Mouse (Mus musculus) frontal cortex, postnatal 14 days (tissue): ENCODE results near the gene Irf2bp2.

Source experiments
- DNase-seq, 2 experiments: peaks; one replicate each; pipeline ENCODE4 v3.0.0; 2022; ENCODE audit warnings: low spot score in 2 of 2

Gene Irf2bp2

GRCm38 (mm10) chr8:126586599-126587577 is 6.9 kb downstream of the Irf2bp2 start:
- DNase-seq: no peak

GRCm38 (mm10) chr8:126586101-126586500 is 7.7 kb downstream of the Irf2bp2 start:
- no peak for DNase-seq

- no peak for DNase-seq
Observed at GRCm38 (mm10) chr8:126585561-126586031, 8.2 kb downstream of the Irf2bp2 start.

- DNase-seq: no peak
Observed at GRCm38 (mm10) chr8:126584844-126585231, 8.9 kb downstream of the Irf2bp2 start.

GRCm38 (mm10) chr8:126583971-126584843 is 9.6 kb downstream of the Irf2bp2 start:
- peak; percentile 58 to 64 for DNase-seq

GRCm38 (mm10) chr8:126583534-126583933 is 10.3 kb downstream of the Irf2bp2 start:
- DNase-seq: no peak

GRCm38 (mm10) chr8:126583018-126583417 is 10.8 kb downstream of the Irf2bp2 start:
- no peak for DNase-seq

- DNase-seq: peak in 1 of 2 experiments; percentile 42
Observed at GRCm38 (mm10) chr8:126582509-126582908, 11.3 kb downstream of the Irf2bp2 start.

- DNase-seq: no peak
Observed at GRCm38 (mm10) chr8:126581662-126582061, 12.1 kb downstream of the Irf2bp2 start.

GRCm38 (mm10) chr8:126580826-126581225 is 13.0 kb downstream of the Irf2bp2 start:
- DNase-seq: no peak

- no peak for DNase-seq
Observed at GRCm38 (mm10) chr8:126580086-126580485, 13.7 kb downstream of the Irf2bp2 start.

GRCm38 (mm10) chr8:126578641-126579040 is 15.1 kb downstream of the Irf2bp2 start:
- DNase-seq: no peak

GRCm38 (mm10) chr8:126576919-126577318 is 16.9 kb downstream of the Irf2bp2 start:
- DNase-seq: no peak

GRCm38 (mm10) chr8:126576086-126576485 is 17.7 kb downstream of the Irf2bp2 start:
- no peak for DNase-seq

GRCm38 (mm10) chr8:126574882-126575637 is 18.7 kb downstream of the Irf2bp2 start:
- no peak for DNase-seq

GRCm38 (mm10) chr8:126573878-126574277 is 19.9 kb downstream of the Irf2bp2 start:
- DNase-seq: no peak

GRCm38 (mm10) chr8:126573079-126573694 is 20.6 kb downstream of the Irf2bp2 start:
- DNase-seq: no peak

- DNase-seq: no peak
Observed at GRCm38 (mm10) chr8:126571065-126571660, 22.6 kb downstream of the Irf2bp2 start.

GRCm38 (mm10) chr8:126570521-126571040 is 23.2 kb downstream of the Irf2bp2 start:
- DNase-seq: no peak

- no peak for DNase-seq
Observed at GRCm38 (mm10) chr8:126570046-126570445, 23.7 kb downstream of the Irf2bp2 start.
